Mouse (Mus musculus) limb, embryonic 11.5 days (tissue): ENCODE results near the gene Nrip3. TPM values are rescaled to one million over a fixed set of nuclear protein-coding genes. Genes with fewer than 3 reads are reported as not detected.
A peak's percentile ranks its signal among the peaks of the same experiment; 100 is the strongest.

Experiments
- ATAC-seq: fragments of 200-750 bp; cut with Nextera tagmentation; 2 replicates; pipeline ENCODE4 v1.8.0; 2017; ENCODE audit warnings: low read depth; ENCODE audit not compliant: insufficient number of reproducible peaks, low FRiP score, low TSS enrichment
- DNase-seq: peaks from one replicate; pipeline ENCODE4 v3.0.0-alpha.2; 2015; ENCODE audit warnings: low spot score
- H3K27ac ChIP-seq: fragments of 300-500 bp; sonication (generic); replicated peaks from 2 replicates; pipeline ENCODE4 v1.5.1; 2014; ENCODE audit warnings: low read depth, mild to moderate bottlenecking, low read length
- H3K27me3 ChIP-seq: fragments of 300-500 bp; sonication (generic); 2 replicates; pipeline ENCODE4 v1.6.1; 2014; ENCODE audit warnings: mild to moderate bottlenecking, low read length, mixed read lengths; ENCODE audit not compliant: control insufficient read depth, insufficient read depth
- H3K36me3 ChIP-seq: fragments of 300-500 bp; sonication (generic); 2 replicates; pipeline ENCODE4 v1.6.1; 2014; ENCODE audit warnings: mild to moderate bottlenecking, low read length, moderate library complexity, mixed read lengths; ENCODE audit not compliant: control insufficient read depth, insufficient read depth
- H3K4me1 ChIP-seq: fragments of 300-500 bp; sonication (generic); 2 replicates; pipeline ENCODE4 v1.6.1; 2014; ENCODE audit warnings: low read length, mixed read lengths; ENCODE audit not compliant: control insufficient read depth, insufficient read depth
- H3K4me2 ChIP-seq: fragments of 300-500 bp; sonication (generic); 2 replicates; pipeline ENCODE4 v1.6.1; 2014; ENCODE audit warnings: low read depth, mild to moderate bottlenecking, moderate library complexity; ENCODE audit not compliant: severe bottlenecking
- H3K4me3 ChIP-seq: fragments of 300-500 bp; sonication (generic); 2 replicates; pipeline ENCODE4 v1.5.1; 2014; ENCODE audit warnings: low read depth, low read length
- H3K9ac ChIP-seq: fragments of 300-500 bp; sonication (generic); 2 replicates; pipeline ENCODE4 v1.6.1; 2014; ENCODE audit warnings: mild to moderate bottlenecking, low read length
- H3K9me3 ChIP-seq: fragments of 300-500 bp; sonication (generic); 2 replicates; pipeline ENCODE4 v1.6.1; 2016; ENCODE audit warnings: low read length; ENCODE audit not compliant: control insufficient read depth
- WGBS: fragments of 180-500 bp; shearing (Covaris S2); extraction: QIAGEN DNeasy Blood & Tissue Kit; methylation state at CpG from one replicate; pipeline ENCODE4 v1.1.7; 2014; 5-methylcytosine and 5-hydroxymethylcytosine counted together
- polyA plus RNA-seq: library from polyadenylated mRNA; unstranded; fragments of >200 nt; fragmentation: Nextera tagmentation; extraction: Ambion mirVana; gene quantifications from 2 replicates; pipeline ENCODE4 v1.2.1, GENCODE M21; 2014

Nrip3 gene
- 0.20 and 0.21 TPM in 2 replicates for polyA plus RNA-seq

GRCm38 (mm10) chr7:109781470-109782203, at the start of gene Nrip3:
Nrip3 (minus strand) TSS chr7:109782025.
- H3K4me1 ChIP-seq: 0 out of 2 replicates have a peak, but pooled peaks cover 7% of the 10 kb centered on the region
- peak within 1 kb of the TSS; percentile 46 for H3K4me3 ChIP-seq
- peaks cover 39% of the 10 kb centered on the region for H3K27me3 ChIP-seq
- DNase-seq (peak; percentile 86), ATAC-seq (peak; percentile 82)
- H3K36me3 ChIP-seq: no peaks in the 10 kb centered on the region
- peak within 1 kb of the TSS; percentile 17; the same call in 1 of the 2 replicates for H3K9ac ChIP-seq
- H3K4me2 ChIP-seq: peak within 1 kb of the TSS; percentile 94
- H3K9me3 ChIP-seq: no peaks in the 10 kb centered on the region
- WGBS: 2% methylated on average over 49 of the region's 52 CpGs
- H3K27ac ChIP-seq: no peak within 1 kb of the TSS

GRCm38 (mm10) chr7:109831376-109831775, 49.6 kb upstream of the Nrip3 start:
- Histone ChIP-seq H3K9me3 (no peaks in the 10 kb centered on the region), H3K4me1 (no peaks in the 10 kb centered on the region), H3K27me3 (no peaks in the 10 kb centered on the region), H3K36me3 (no peaks in the 10 kb centered on the region), H3K9ac (no peak overlapping the region), H3K4me2 (no peak overlapping the region), H3K4me3 (no peak overlapping the region), H3K27ac (no peak overlapping the region)
- no peak for ATAC-seq
- no peak for DNase-seq
- 84% methylated on average over 2 of the region's 2 CpGs for WGBS

GRCm38 (mm10) chr7:109826911-109827310, 45.1 kb upstream of the Nrip3 start:
- H3K4me2 ChIP-seq: no peak overlapping the region
- no peak overlapping the region for H3K4me3 ChIP-seq
- no peaks in the 10 kb centered on the region for H3K27me3 ChIP-seq
- H3K9ac ChIP-seq: no peak overlapping the region
- ATAC-seq (no peak), DNase-seq (no peak)
- H3K4me1 ChIP-seq: no peaks in the 10 kb centered on the region
- WGBS: 87% methylated on average over 8 of the region's 8 CpGs
- H3K27ac ChIP-seq: no peak overlapping the region
- H3K9me3 ChIP-seq: no peaks in the 10 kb centered on the region
- no peaks in the 10 kb centered on the region for H3K36me3 ChIP-seq

GRCm38 (mm10) chr7:109825293-109825692, 43.5 kb upstream of the Nrip3 start:
- Histone ChIP-seq H3K9me3 (no peaks in the 10 kb centered on the region), H3K4me2 (no peak overlapping the region), H3K27ac (no peak overlapping the region), H3K4me3 (no peak overlapping the region), H3K27me3 (no peaks in the 10 kb centered on the region), H3K4me1 (no peaks in the 10 kb centered on the region), H3K9ac (no peak overlapping the region), H3K36me3 (no peaks in the 10 kb centered on the region)
- no peak for ATAC-seq
- 84% methylated on average over 14 of the region's 14 CpGs for WGBS
- no peak for DNase-seq

GRCm38 (mm10) chr7:109818600-109818999, 36.8 kb upstream of the Nrip3 start:
- H3K36me3 ChIP-seq: no peaks in the 10 kb centered on the region
- no peak overlapping the region for H3K4me3 ChIP-seq
- H3K27me3 ChIP-seq: no peaks in the 10 kb centered on the region
- H3K9ac ChIP-seq: no peak overlapping the region
- no peak overlapping the region for H3K4me2 ChIP-seq
- no peak for DNase-seq
- H3K4me1 ChIP-seq: no peaks in the 10 kb centered on the region
- ATAC-seq: no peak
- no peaks in the 10 kb centered on the region for H3K9me3 ChIP-seq
- H3K27ac ChIP-seq: no peak overlapping the region
- WGBS: 92% methylated on average over 4 of the region's 4 CpGs

GRCm38 (mm10) chr7:109817954-109818353, 36.1 kb upstream of the Nrip3 start:
- no peaks in the 10 kb centered on the region for H3K4me1 ChIP-seq
- no peak overlapping the region for H3K27ac ChIP-seq
- no peaks in the 10 kb centered on the region for H3K36me3 ChIP-seq
- H3K9ac ChIP-seq: no peak overlapping the region
- no peak for ATAC-seq
- no peaks in the 10 kb centered on the region for H3K27me3 ChIP-seq
- H3K4me2 ChIP-seq: no peak overlapping the region
- no peak overlapping the region for H3K4me3 ChIP-seq
- H3K9me3 ChIP-seq: no peaks in the 10 kb centered on the region
- no peak for DNase-seq

GRCm38 (mm10) chr7:109813330-109814140, 31.7 kb upstream of the Nrip3 start:
- Histone ChIP-seq H3K4me2 (no peak overlapping the region), H3K4me1 (no peaks in the 10 kb centered on the region), H3K27ac (no peak overlapping the region), H3K9ac (no peak overlapping the region), H3K4me3 (no peak overlapping the region), H3K27me3 (no peaks in the 10 kb centered on the region), H3K9me3 (no peaks in the 10 kb centered on the region), H3K36me3 (no peaks in the 10 kb centered on the region)
- DNase-seq (no peak), ATAC-seq (no peak)
- WGBS: 74% methylated on average over 4 of the region's 4 CpGs

- ATAC-seq: no peak
- DNase-seq: no peak
- Histone ChIP-seq H3K36me3 (no peaks in the 10 kb centered on the region), H3K4me3 (no peak overlapping the region), H3K27ac (no peak overlapping the region), H3K27me3 (no peaks in the 10 kb centered on the region), H3K4me2 (no peak overlapping the region), H3K4me1 (no peaks in the 10 kb centered on the region), H3K9me3 (no peaks in the 10 kb centered on the region), H3K9ac (no peak overlapping the region)
- WGBS: 83% methylated on average over 8 of the region's 8 CpGs
Observed at GRCm38 (mm10) chr7:109807616-109808485, 26.0 kb upstream of the Nrip3 start.
